Mouse (Mus musculus) heart, postnatal 0 days (tissue): ENCODE measurements around the gene Orc1.

Experiments used
- CTCF ChIP-seq: IDR thresholded peaks from 2 replicates; pipeline ENCODE4 v1.5.1; 2016; ENCODE audit warnings: antibody characterized with exemption, control low read depth, low read depth
- EP300 ChIP-seq: IDR thresholded peaks from 2 replicates; pipeline ENCODE4 v1.6.1; 2016; ENCODE audit warnings: antibody characterized with exemption, low read depth

DNA sequence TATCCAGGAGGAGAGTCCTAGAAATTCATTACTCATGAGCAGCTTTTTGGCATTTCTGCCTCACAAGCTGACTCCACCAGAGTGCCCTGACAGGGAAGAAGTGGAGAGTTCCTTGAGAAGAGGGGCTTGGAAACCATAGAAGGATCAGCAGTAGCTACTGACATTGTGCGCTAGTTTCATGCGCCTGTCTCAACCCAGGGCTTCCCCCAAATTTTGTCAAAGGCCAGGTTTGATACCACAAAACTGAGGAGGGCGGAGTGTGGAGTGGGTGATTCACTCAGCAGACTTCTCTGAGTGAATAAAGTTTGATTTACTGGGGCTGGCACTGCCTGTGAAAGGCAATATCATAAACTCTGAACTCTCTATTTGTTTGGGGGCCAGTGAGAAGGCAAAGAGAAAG lies 29.4 kb downstream of the Orc1 start:
- TF ChIP-seq CTCF: no peak
- TF ChIP-seq EP300: no peak
